Mouse (Mus musculus) frontal cortex, postnatal 25 days (tissue): ENCODE results near the gene Chgb.

Experiments
- DNase-seq, 2 experiments: peaks; one replicate each; pipeline ENCODE4 v3.0.0; 2022; ENCODE audit warnings: low spot score in 2 of 2

The Chgb gene

GRCm38 (mm10) chr2:132780978-132781377 is at the start of gene Chgb:
Chgb (plus strand) TSS chr2:132781278.
- DNase-seq: no peak

DNA sequence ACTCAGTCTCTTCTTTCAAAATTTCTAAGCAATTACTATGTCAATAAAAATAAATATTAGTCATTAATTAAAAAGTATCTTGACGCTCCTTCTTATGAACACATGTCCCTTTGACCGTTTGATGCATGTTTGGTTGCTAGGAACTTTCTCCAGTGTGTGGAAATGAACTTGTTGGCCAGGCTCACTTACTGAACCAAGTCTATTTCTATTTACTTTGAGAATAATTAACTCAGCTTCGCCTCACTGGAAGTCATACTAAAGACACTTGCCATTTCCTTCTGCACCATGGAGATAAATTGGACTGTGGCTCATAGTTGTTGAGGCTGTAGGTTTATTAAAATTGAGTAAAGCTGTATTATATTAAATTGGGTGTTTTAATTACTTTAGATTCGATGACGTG is 48.1 kb upstream of the Chgb start:
- DNase-seq: no peak

- no peak for DNase-seq
Measured at GRCm38 (mm10) chr2:132733603-132734573, 47.2 kb upstream of the Chgb start.

DNA sequence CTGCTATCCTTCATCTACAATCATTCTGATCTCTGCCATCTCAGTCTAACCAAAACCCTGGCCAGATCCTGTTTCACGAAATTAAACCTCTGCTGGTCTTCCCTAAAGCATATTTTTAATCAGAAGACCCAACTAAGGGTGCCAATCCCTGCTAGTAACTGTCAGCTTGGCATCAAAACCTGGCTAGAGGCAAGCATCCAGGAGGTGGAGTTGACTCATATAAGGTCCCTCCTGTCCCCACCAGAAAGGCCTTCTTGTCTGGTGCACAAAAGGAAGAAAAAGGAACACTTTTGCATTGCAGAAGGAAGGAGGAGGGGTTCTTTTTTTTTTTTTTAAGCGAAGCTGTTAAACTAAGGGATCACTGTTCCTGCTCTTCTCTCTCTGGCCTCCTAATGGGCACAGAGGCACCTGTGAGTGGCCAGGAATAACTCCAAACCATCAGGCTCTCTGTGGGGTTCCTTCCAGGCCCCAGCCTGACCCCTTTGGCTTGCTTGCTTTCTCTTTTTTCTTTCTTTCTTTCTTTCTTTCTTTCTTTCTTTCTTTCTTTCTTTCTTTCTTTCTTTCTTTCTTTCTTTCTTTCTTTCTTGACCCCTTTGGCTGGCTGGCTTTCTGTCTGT is 42.2 kb upstream of the Chgb start:
- DNase-seq: no peak

- peak; percentile 40 to 46 for DNase-seq
Measured at GRCm38 (mm10) chr2:132741862-132742347, 39.2 kb upstream of the Chgb start.

DNA sequence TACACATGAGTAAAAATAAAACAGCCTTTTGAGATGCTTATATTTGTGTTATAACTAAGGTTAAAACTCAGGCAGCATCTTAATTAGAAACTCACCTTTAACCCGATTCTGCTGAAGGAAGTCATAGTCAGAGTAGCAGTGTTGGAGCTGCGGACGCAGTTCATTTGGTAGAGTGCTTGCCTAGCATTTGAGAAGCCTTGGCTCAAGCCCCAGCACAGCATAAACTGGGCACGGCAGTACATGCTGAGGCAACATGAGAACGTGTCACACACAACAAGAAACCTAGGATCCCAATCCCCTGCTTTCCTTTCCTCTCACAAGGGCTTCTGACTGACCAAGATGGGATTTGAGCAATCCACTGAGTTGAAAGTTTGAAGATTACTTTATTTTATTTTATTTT is 36.2 kb upstream of the Chgb start:
- no peak for DNase-seq

- DNase-seq: no peak
Measured at GRCm38 (mm10) chr2:132746108-132746507, 35.0 kb upstream of the Chgb start.

DNA sequence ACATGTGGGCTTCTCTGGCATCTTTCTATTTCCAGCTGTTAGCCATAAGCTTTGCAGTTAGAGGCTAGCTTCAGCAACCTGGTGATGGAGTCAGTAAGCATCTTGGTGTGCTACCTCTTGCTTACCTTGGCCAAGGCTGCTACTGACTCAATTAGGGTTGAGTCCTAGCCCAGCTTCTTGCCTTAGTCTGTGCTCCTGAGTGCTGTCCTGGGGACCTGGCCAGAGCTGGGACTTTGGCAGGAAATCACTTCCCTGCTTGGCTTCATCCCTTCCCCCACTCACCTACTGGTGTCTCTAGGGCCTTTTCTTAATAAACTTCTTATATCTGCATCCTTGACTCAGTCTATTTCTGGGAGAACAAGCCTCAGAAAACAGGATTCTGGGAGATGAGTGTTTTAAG is 30.4 kb upstream of the Chgb start:
- DNase-seq: no peak

- no peak for DNase-seq
Measured at GRCm38 (mm10) chr2:132751141-132752066, 29.7 kb upstream of the Chgb start.

DNA sequence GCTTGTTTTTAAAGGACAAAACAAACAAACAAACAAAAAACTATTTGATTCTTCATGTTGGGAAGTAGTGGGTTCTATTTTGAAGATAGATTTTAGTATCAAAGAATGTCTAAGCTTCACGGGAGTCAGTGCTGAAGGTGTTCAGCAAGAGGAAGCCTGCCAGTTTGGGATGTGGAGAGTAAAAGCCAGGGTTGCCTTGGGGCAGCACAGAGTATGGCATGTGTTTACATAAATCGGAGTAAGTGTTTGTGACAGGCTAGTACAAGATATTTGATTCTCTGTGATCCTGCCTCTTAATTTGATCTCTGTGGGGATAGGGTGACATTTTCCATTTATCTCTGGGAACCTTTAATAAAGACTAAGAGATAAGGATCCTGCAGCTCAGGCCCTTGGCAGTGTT is 28.7 kb upstream of the Chgb start:
- no peak for DNase-seq

GRCm38 (mm10) chr2:132753137-132753536 is 27.9 kb upstream of the Chgb start:
- no peak for DNase-seq

GRCm38 (mm10) chr2:132757911-132758310 is 23.2 kb upstream of the Chgb start:
- peak; percentile 28 to 53 for DNase-seq

DNA sequence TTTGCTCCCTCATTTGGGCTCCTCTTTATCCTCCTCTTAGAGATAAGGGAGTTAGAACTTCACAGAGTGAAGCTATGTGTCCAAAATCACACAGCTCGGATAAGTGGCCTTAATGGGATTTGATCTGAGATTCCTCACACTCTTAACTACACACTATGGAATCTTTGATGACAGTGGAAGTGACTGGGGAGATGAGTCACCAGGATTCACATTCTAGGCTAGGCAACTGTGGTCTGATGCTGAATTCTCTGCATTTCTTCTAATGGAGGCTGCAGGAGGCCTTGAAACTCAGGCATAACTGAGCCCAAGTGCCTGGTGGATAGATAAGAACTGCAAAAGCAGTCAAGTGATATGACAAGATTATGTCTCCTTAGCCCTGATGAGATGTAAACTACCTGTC is 10.3 kb upstream of the Chgb start:
- no peak for DNase-seq

- peak; percentile 68 to 80 for DNase-seq
Measured at GRCm38 (mm10) chr2:132781439-132782068, 476 bp downstream of the Chgb start.

DNA sequence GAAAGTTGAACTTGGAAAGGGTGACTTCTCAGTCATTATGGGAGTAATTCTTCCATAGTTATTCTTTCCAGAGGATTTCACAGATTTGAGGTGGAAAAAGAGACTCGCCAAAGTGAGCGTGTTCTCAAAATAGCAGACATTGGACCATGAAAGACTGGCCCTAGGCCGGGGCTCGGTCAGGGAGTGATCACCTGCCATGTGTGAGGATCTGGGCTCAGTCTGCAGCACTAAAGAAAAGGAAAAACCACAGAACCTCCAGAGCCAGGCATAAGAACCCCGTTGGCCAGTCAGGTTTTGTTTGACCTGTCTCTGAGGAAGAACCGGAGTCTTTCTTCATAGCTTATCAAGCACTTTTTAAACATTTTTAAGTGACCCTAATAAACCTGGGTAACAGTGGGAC is 3.0 kb downstream of the Chgb start:
- DNase-seq: no peak

DNA sequence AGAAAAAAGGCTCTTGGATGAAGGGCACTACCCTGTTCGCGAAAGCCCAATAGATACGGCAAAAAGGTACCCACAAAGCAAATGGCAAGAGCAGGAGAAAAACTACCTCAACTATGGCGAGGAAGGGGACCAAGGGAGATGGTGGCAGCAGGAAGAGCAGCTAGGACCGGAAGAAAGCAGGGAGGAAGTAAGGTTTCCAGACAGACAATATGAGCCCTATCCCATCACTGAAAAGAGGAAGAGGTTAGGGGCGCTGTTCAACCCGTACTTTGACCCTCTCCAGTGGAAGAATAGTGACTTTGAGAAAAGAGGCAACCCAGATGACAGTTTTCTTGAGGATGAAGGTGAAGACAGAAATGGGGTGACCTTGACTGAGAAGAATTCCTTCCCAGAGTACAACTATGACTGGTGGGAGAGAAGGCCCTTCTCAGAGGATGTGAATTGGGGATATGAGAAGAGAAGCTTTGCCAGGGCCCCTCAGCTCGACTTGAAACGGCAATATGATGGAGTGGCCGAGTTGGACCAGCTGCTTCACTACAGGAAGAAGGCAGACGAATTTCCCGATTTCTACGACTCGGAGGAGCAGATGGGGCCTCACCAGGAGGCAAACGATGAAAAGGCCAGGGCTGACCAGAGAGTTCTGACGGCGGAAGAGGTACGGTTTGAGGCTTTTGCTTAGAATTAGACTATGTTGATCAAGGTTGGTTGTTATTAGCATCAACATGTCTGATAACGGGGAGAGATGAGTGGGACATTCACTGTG is 12.5 kb downstream of the Chgb start:
- DNase-seq: no peak

- DNase-seq: no peak
Measured at GRCm38 (mm10) chr2:132794204-132794586, 13.1 kb downstream of the Chgb start.

DNA sequence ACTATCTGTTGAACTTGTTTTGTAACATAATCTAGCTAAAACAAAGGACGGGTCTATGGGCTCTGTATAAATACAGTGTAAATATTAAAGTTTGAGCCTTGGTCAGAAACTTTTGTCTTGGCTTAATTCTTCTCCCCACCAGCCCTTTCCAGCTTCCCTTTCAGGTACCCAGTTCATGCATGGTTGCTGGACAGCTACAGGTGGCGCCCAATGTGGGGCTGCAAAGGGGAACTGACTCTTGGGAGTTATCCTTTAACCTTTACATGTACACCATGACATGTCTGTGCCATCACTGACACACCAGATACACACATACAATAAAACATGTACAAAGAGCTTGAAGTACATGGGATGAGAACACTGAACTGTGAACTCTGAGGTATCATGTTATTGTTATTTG is 21.9 kb downstream of the Chgb start:
- DNase-seq: no peak

- peak; percentile 64 to 73 for DNase-seq
Measured at GRCm38 (mm10) chr2:132815608-132816314, 34.7 kb downstream of the Chgb start, which contains the start of the genes Trmt6 and Mcm8. Trmt6 (minus strand) TSS chr2:132816055. Mcm8 (plus strand) TSS chr2:132816141.

DNA sequence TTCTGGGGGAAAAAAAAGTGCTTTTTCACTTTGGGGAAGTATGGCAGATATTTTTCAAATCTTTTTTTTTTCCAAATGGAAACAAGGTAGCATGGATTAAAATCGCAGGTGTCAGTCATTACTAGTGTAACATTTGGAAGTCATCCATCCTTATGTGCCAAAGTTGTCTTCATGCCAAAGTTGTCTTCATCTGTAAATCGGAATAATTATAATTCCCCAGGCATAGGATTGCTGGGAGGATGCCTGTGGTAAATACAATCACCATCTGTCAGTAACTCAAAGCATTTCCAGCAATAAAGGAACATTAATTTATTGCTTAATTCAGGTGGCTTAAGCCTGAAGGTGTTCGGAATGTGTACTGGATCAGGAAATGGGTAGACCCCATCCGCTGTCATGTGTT is 60.0 kb downstream of the Chgb start:
- DNase-seq: no peak
